Mouse (Mus musculus) gastrocnemius, postnatal 4 days (tissue): ENCODE measurements around the gene Tnrc6b. TPM values are rescaled to one million over a fixed set of nuclear protein-coding genes. Genes with fewer than 3 reads are reported as not detected.
"Not testable (repeated sequence)": the region's sequence is repeated elsewhere in the genome, so short reads cannot be mapped to it uniquely, and the experiment has no call there.

Experiments
- DNase-seq, 2 experiments: peaks; one replicate each; pipeline ENCODE4 v3.0.0; 2021 to 2022; ENCODE audit warnings: low spot score in 2 of 2, mixed read lengths in 2 of 2
- total RNA-seq, 2 experiments: library from RNA; stranded (reverse); gene quantifications; 2 replicates each; pipeline ENCODE4 v1.2.3; 2021

The Tnrc6b gene
- total RNA-seq, 2 experiments from 2014 or later, result 80.8 to 81.1 TPM

GRCm38 (mm10) chr15:80839653-80840420, 128.7 kb downstream of the Tnrc6b start:
- DNase-seq, result no peak

GRCm38 (mm10) chr15:80844262-80844661, 133.1 kb downstream of the Tnrc6b start:
- DNase-seq, result no peak

DNA sequence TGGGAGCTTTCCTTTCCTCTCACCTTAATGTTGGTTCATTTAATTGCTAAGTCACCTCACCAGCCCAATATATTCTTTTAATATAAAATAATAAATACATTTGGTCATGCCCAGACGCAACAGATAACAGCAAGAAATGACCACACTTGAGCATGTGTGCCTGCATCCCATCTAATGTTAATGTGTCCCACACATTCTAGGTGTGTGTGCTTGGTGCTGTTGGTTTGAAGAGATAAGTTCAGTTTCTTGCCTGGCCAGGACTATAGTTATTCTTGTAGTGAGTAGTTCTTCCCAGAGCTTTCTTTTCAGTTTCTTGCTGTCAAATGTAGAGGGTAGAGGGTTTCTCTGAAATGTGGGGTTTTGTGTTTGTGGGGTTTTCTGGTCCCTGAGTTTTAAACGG, 133.8 kb downstream of the Tnrc6b start:
- DNase-seq, result no peak

- no peak for DNase-seq
Measured at GRCm38 (mm10) chr15:80850004-80850403, 138.9 kb downstream of the Tnrc6b start.

DNA sequence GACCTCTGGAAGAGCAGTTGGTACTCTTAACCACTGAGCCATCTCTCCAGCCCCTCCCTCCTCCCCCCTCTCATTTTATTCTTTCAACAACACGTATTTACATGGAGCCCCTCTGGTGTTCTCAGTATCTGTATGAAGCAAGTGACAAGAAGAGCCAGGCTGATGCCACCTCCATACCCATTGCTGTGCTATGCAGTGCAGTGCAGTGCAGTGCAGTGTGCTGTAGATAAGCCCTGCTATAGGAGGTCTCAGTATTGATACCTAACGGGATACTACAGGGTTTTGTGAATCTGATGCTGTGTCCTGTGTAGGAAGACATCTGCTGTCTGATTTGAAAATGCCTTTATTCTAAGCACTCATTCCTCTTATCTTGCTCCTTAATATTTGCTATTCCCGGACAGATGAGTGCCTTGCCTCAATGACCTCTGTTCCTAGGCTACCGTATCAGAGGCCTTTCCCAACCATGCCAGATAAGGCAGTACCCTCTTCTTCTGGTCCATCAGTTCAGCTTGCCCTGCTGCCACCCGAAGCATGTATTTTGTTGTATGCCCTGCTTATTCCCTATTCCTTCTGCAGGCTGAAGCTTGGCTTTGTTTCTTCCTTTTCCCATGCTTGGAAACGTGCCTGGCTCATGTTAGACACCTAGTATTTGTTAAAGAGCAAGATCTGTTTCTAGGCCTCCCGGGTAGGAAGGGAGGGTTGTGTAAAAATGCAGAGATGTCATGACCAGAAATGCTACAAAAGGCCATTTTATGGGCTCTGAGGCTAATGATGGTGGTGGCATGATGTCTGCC, 139.8 kb downstream of the Tnrc6b start:
- DNase-seq, result no peak

DNA sequence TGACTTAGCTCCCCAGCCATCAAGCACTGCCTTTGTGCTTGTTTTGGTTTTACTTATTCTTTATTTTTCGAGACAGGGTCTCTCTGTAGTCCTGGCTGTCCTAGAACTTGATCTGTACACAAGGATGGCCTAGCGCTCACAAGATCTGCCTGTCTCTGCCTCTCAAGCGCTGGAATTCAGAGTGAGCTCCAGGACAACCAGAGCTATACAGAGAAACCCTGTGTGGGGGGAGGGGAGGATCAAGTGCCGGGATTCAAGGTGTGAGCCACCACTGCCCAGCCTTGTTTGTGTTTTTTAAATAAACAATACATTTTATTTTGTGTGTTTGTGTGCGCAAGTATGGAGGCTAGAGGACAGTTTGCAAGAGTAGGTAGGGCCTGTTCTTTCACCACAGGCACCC, 141.0 kb downstream of the Tnrc6b start:
- DNase-seq, result no peak

DNA sequence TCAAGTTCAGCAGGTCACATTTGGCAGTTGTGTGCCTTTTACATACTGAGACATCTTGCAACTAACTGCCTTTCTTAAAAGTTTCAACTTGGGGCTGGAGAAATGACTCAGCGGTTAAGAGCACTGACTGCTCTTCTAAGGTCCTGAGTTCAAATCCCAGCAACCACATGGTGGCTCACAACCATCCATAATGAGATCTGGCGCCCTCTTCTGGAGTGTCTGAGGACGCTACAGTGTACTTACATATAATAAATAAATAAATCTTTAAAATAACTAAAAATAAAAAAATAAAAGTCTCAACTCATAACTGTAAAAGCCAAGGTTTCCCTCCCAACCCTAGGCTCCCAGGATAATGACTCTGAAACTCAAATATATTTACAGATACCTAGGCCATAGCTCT, 141.4 kb downstream of the Tnrc6b start:
- not testable (repeated sequence) for DNase-seq

DNA sequence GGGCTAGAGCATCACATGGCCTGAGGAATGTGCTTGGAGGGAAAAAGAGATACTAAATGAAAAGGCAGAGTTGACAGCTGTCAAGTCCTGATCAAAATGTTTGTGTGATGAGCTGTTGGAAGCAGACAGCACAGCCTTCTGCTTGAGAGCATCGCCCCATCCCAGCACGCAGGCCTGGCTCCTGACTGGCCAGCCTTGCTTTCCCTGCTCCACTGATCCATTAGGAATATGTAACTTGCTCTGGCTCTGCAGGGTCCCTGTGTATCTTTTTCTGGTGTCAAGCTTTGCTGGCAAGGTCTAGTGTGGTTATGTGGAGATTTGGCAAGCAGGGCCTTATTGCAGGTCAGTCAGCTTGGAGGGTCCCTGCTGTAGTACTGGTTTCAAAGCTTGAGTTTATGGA, 148.3 kb downstream of the Tnrc6b start:
- DNase-seq, result no peak

GRCm38 (mm10) chr15:80861302-80861701, 150.2 kb downstream of the Tnrc6b start:
- DNase-seq, result no peak

GRCm38 (mm10) chr15:80862027-80862426, 150.9 kb downstream of the Tnrc6b start:
- DNase-seq, result no peak

DNA sequence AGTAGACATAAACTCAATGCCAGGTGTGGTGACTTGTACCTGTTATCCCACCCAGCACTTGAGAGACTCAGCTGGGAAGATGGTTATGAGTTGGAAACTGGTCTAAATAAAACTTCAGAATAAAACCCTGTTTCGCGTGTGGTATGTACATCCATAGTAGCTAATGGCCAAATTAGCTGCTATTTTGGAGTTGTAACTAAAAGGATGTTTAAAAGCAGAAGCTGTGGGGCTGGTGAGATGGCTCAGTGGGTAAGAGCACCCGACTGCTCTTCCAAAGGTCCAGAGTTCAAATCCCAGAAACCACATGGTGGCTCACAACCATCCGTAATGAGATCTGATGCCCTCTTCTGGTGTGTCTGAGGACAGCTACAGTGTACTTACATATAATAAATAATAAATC, 157.5 kb downstream of the Tnrc6b start:
- DNase-seq, result not testable (repeated sequence)

GRCm38 (mm10) chr15:80874726-80875125, 163.6 kb downstream of the Tnrc6b start:
- DNase-seq, result no peak

DNA sequence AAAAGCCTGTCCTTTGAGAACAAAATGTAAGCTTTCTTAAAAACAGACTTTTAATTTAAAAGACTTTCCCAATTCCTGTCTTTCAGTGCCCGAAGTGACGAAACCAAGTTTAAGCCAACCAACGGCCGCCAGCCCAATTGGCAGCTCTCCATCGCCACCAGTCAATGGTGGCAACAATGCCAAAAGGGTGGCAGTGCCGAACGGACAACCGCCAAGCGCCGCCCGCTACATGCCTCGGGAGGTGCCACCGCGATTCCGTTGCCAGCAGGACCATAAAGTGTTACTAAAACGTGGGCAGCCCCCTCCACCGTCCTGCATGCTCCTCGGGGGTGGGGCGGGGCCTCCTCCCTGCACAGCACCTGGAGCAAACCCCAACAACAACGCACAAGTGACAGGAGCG, 165.1 kb downstream of the Tnrc6b start:
- peak in 1 of 2 experiments; percentile 18 for DNase-seq

- DNase-seq, result no peak
Measured at GRCm38 (mm10) chr15:80884095-80884494, 173.0 kb downstream of the Tnrc6b start.

- DNase-seq, result no peak
Measured at GRCm38 (mm10) chr15:80886361-80887156, 175.4 kb downstream of the Tnrc6b start.

DNA sequence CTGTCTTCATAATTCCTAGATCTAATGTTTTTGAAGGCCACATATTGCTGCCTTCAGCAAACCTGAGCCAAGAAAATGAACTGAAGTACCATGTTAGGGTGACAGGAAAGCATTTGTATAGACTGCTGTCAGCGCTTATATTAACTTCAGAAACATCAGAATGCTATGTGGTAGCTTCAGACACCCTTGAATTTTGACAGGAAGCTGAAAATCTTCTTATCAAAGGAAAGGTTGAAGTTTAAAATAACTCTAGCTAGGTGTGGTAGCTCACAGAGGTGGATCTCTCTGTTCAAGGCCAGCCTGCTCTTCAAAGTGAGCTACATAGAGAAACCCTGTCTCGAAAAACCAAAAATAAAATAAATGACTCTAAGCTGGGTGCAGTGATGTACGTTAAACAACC, 181.2 kb downstream of the Tnrc6b start:
- no peak for DNase-seq

- no peak for DNase-seq
Measured at GRCm38 (mm10) chr15:80896741-80897140, 185.6 kb downstream of the Tnrc6b start.

GRCm38 (mm10) chr15:80897911-80898310, 186.8 kb downstream of the Tnrc6b start:
- DNase-seq, result no peak

- no peak for DNase-seq
Measured at GRCm38 (mm10) chr15:80899806-80900205, 188.7 kb downstream of the Tnrc6b start.

DNA sequence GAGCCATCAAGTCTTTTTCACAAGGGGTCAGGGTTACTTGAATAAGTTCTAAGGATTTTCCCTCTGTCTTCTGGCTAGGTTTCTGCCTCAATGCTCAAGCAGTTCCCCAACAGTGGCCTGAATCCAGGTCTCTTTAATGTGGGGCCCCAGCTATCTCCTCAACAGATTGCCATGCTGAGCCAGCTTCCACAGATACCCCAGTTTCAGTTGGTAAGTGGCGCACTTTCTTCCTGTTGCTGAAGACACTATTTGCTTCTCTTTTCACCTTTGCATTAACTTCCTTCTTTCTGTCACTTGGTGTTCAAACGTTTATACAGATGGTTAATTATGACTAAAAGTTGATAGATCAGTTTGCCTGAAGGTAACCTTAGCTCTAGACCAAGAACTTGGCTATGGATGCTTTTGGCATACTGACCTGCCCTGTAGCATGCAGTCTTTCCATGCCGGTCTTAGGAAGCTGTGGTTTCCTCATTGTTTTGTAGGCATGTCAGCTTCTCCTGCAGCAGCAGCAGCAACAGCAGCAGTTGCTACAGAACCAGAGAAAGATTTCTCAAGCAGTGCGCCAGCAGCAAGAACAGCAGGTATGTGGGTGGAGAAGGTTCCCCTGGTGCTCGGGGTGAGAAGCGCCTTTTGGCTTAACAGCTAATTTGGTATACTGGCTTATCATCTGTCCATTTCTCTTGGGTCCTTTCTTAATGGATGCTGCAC, 190.8 kb downstream of the Tnrc6b start:
- DNase-seq, result no peak

GRCm38 (mm10) chr15:80904776-80905175, 193.7 kb downstream of the Tnrc6b start:
- DNase-seq, result not testable (repeated sequence)
